Mouse (Mus musculus) gastrocnemius, postnatal 10 days (tissue): ENCODE results near the gene Ypel4. TPM values are rescaled to one million over a fixed set of nuclear protein-coding genes. Genes with fewer than 3 reads are reported as not detected.
A peak's percentile ranks its signal among the peaks of the same experiment; 100 is the strongest.
"Not testable (repeated sequence)": the region's sequence is repeated elsewhere in the genome, so short reads cannot be mapped to it uniquely, and the experiment has no call there.

Experiments
- DNase-seq: peaks from one replicate; pipeline ENCODE4 v3.0.0; 2021; ENCODE audit warnings: mixed read lengths
- total RNA-seq, 2 experiments: library from RNA; stranded (reverse); gene quantifications; 2 replicates each; pipeline ENCODE4 v1.2.3; 2021

Ypel4 gene
- total RNA-seq, 2 experiments from 2014 or later = 0.49 to 1.4 TPM

DNA sequence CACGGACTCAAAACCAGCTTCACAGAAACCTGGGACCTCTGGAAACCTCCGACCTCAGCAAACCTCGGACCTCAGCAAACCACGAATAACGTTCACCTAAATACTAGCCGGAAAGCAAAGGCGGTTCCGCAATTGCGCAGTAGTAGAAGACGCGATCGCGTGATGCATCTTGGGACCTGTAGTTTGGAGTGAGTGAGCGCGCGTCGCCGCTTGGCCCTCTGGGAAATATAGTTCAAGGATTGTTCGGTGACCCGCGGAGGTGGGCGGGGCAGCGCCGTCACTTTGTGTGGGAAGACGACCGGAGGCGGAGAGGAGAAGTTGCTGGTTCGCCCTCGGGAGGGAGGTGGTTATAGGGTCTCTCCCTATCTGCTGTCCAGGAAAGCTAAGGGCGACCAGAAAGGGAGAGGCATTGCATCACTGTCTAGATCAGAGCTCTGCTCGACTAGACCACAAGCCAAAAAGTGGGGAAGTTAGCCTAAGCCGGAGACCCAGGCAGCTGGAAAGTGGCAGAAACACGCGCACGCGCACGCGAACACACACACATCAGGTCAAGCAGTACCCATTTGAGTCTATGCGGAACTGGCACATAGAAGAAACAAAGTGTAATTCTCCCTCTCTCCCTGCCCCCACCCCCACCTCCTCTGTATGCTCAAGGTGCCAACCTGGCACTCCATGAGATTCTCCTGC is 6.5 kb upstream of the Ypel4 start, which contains the start of gene Clp1:
Gene Clp1, minus strand, starts transcription at position 179 of the 687 bp plus-strand sequence.
- DNase-seq = peak; percentile 91

DNA sequence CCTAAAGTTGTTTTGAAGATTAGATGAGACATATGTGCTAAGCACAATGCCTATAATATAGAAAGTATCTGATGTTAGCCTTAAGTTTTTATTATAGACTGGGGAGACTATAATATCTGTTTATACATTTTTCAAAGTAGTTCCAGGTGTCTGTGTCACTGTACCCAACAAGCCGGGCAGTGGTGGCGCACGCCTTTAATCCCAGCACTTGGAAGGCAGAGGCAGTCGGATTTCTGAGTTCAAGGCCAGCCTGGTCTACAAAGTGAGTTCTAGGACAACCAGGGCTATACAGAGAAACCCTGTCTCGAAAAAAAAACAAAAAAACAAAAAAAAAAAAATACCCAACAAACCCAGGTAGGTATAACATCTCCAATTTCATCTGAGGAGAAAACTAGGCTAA is 5.7 kb upstream of the Ypel4 start:
- DNase-seq = not testable (repeated sequence)

DNA sequence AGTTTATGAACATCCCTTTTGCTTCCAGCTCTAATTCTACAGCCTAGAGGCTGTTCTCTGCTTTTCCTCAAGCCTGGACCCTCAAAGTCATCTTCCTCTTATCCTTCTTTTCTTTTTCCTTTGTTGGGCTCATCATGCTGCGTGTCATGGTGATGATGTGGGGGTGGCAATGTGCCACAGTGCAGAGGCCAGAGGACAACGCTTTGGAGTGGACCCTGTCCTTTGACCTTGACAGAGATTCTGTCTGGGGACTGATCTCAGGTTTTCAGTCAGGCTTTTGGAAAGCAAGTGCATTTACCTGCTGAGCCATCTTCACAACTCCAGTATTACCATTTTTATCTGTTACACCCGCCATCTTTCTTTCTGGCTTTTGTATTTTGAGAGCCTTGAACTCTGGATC is 2.7 kb upstream of the Ypel4 start:
- DNase-seq = no peak

DNA sequence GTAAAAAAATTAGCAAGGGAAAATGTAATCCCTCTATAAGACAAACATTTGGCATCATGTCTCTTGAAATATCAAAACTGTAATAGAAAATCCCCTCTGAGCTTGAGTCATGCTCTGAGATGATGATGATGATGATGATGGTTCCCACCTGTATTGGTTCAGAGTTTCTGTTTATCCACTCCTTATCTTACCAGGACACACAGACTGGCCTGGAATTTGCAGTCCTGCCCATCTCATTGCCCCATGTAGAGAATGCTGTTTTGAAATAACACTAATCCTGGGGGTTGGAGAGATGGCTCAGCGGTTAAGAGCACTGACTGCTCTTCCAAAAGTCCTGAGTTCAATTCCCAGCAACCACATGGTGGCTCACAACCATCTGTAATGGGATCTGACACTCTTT is 1.5 kb upstream of the Ypel4 start:
- no peak for DNase-seq

DNA sequence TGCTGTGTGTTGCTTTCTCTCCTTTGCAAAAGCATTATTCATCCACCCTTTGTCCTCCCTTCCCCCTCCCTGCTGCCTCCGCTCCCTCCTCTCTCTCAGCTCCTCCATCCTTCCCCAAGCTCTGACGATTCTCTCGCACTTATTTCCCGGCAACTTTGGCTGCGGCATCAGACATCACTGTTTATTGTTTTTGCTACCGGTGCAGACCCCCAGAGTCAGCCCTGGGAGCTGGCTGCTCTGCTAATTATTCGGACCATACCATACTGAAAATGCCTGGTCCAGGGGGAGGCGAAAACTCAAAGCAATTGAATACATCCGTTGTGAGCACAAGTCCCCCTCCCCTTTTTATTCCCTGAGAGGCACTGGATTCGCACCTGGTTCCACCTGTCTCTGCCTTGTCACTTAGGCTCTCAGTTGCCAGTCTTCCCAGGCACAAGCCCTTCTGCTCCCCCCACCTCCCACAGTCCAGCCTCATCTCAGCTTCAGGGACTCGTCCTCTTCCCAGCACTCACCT is 550 bp downstream of the Ypel4 start:
- DNase-seq = no peak

DNA sequence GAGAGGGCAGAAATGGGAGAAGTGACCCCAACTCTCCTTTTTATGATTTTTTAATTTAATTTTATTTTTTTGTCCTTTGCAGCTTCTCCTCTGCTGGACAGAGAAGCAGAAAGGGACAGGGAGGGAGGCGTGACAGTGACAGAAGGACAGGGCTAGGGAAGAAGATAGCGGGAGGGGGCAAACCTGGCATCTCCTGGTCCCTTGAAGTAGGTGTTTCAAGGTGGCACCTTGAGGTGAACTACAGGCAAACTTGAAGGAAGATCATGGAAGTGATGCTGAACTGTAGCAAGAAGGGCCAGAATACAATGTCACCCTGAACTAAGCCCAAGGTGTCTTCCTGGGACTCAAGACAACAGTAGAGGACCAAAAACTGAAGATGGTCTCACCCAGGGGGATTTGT is 1.1 kb downstream of the Ypel4 start:
- no peak for DNase-seq

DNA sequence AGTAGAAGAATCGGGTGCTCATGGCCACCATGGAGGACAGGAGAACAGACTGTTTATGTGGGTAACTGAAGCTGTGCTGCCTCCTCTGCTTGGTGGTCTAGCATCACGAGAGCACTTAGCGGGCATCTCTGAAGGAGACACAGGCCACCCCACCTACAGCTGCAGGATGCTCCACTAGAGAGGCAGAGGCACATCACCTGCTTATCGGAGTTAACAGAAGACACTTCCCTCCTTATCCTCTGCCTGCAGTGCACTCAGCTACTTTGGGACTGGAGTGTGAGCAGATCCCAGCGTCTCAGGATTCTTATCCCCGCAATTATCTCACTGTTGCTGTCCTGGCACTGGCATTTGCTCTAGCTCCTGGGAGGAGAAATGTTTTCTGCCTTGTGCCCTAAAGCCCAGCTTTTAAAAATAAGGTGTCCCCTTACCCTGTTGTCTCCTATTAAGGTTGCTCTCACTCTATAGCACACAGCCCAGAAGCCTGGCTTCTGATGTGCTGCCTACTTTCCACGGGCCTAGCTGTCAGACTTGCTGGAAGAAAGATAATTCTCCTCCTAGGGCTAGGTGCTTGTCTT is 1.6 kb downstream of the Ypel4 start:
- no peak for DNase-seq

DNA sequence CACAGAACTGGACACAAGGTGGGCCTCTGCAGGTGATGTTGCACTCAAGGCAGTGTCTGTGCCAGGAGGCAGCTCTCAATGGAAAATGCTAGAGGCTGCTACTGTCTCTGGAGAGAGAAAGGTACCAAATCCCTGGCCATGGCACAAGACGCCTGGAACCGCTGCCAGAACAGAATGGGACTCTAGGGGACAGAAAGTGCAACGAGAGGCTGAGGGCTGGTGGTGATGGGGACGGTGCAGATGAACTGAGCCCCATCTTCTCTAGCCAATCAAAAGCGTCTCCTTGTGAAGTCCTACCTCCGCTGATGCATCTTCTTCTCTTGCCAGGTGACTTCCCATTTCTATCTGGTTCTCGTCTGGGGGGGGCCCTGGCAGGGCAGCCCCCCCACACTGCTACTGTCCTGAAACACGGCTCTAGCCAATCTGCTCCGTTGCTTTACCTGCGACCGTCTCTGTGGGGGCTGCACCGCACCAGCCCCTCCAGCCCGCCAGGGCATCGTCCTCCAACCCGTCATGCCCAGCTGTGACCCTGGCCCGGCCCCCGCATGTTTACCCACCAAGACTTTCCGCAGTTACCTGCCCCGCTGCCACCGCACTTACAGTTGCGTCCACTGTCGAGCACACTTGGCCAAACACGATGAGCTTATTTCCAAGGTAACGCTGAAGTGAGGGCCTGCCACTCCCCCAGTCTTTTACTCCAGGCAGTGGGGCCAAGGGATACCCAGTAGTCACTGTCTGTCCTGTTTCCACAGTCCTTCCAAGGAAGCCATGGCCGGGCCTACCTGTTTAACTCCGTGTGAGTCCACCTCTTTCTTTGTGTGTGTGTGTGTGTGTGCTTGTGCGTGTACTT is 2.7 kb downstream of the Ypel4 start:
- no peak for DNase-seq

DNA sequence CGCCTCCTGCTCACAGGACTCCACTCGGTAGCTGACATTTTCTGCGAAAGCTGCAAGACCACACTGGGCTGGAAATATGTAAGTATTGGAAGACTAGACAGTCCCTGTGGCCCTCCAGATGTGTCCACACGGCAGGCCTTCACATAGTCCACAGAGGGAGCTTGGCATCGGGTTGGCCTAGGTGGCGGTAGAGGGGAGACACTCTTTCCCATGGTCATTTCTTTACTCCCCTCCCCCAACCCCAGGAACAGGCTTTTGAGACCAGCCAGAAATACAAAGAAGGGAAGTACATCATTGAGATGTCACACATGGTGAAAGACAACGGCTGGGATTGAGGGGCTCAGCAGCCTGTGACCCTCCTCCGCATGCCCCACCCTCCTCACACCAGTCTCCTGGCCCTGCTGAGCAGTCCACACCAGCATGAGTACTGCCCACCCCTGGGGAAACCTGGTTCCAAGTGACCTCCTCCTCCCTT is 3.6 kb downstream of the Ypel4 start:
- DNase-seq = no peak

DNA sequence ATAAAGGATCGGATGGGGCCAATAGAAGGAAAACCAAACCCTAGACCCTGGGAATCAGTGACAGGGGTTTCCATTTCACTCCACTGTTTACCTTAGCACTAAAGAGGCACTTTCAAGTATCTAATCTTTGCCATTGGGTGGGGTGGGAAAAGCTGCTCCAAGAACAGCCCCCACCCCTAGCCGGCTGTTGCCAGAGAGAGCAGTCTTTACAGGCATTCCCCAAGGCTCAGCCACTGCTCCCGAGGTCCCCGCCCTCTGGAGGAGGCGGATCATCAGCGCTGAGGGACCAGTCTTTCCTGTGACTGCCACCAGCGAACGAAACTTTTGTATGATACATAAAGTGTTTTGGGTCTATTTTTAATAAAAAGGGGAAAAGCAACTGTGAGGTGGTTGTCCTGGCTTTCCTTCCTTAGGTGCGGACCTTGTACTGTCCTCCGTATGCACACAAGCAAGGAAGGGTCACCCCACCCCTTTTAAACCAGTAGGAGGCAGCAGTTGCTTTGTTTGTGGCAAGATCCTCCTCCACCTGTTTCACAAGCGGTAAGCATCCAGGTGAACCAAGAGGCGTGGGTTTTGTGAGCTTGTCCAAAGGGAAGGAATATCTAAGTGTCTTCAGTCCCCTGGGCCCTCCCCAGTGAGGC is 4.5 kb downstream of the Ypel4 start:
- DNase-seq = no peak

DNA sequence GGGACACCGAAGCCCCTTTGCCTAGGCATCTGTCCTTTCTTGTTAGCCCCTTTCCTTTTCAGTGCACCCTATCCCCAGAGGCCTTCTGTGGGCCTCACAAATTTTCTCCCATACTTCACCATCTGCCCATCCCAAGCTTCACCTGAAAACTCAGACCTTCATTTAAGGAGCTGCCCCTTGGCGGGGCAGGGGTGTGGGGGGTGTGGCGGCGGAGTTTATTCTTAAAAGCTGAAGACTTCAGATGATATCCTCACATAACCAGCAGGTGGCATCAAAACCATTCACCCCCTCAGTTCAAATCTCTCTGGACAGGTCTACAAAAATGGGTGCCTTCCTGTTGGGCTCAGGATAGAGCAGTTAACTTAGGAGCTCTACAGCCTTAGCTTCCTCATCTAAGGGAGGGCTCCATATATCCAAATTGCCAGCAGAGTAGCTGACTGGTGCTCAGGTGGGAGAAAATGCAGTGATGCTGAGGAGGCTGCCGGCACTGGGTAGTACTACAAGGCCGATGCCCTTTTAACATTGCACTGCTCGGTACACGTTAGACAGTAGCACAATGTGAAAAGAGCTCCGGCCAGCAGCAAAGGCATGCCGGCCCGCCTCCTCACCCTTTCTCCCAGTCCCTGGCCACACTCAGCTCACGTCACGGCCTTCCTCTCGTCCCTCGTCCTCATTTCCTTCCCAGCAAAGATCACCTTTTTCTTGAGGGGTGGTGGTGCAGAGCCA is 6.9 kb downstream of the Ypel4 start:
- DNase-seq = no peak

DNA sequence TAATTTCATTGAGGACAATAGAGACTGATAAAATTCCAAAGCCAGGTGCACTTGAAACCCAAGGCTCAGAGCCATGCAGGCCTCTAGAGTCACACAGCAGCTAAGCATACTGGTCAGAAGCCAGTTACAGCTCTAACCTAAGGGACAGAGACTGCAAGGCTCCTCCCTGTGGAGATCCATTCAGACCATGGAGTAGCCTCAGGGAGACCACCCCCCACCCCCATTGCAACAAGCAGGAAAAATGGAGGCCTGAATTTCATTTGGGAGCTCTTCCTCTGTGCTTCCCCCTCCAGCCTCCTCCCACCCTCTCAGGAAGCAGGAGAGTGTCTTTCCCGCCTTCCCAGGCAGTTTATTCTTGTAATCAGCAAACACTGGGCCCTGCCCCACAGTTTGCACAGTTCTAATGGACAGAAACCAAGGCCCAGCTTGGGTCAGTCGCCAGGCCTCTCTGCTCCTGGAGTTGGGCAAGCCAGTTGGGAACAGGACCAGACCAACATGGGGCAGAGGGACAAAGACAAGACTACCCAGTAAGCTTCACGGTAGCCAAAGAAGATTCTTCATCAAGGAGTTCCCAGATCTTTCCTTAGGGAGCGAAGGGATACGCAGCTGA is 8.1 kb downstream of the Ypel4 start:
- DNase-seq = no peak

DNA sequence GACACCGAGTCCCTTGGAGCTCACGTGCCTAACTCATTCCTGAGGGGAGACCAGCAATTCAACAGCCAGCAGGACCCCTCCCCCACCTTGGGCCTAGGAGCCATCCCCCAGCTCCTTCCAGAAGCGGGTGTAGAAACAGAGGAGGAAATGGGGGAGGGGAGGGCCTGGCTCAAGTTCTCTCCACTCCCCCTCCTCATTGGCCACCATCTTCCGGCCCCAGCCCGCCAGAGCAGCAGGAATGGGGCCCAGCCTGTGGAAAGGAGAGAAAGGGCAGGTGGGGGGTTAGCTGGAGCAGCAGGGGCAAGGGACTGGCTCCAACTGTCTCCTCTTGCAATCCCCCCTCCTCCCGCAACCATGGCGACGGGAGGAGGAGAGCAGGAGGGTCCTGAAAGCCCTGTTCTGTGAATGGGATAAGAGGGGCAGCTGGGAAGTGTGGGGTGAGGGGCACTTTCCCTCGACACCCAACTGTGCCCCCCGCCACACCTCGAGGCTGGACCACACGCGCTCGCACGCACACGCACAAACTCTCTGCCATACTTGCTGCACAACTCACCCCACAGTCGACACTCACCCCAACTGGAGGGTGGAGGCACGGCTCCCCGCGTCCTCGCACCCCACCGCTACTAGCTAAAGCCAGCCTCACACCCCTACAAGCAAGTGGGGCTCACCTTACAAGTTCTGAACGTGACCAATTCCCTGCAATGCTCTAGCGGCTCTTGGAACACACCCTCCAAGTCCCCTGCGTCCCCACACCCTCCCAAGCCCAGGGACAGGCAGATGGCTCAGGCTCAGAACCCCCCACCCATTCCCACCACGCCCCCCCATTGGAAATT is 8.8 kb downstream of the Ypel4 start:
- DNase-seq = no peak

DNA sequence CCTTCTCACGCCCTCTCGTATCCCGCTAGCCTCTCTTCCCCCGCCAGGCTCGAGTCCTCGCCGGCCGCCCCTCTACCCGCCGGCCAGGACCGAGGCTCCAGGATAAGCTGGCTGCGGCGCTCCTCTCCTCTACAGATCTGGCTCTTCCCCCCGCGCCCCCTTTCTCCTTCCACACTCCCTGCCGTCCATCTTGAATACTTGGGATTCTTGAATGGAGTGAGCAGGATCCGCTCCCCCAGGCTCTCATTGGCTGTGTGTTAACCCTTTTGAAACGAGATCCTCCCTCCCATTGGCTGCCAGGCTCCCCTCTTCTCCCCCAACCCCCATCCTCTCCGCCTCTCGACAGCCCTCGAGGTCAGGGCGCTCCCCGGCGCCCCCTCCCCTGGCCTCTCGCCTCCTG is 9.7 kb downstream of the Ypel4 start, which contains the start of gene Gm19426:
Gene Gm19426, minus strand, starts transcription at position 95 of the 400 bp plus-strand sequence.
- peak; percentile 70 for DNase-seq

DNA sequence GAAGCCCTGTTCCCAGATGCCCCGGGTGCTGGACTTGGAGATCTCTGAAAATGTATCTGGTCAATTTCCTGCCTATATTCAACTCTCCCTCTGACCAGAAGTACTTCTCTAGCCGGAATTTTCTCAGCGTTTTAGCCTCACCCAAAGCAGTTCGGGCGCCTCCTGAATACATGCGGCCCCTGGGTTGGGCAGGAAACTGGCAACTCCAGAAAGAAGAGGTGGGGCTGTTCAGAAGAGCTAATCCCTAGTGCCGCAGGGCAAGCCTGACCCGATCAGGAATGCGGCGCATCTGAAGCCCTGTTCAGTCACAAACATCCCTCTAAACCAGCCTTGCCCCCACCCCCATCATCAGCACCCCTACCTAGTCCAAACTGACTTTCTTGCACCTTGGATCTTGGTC is 10.3 kb downstream of the Ypel4 start:
- DNase-seq = no peak

DNA sequence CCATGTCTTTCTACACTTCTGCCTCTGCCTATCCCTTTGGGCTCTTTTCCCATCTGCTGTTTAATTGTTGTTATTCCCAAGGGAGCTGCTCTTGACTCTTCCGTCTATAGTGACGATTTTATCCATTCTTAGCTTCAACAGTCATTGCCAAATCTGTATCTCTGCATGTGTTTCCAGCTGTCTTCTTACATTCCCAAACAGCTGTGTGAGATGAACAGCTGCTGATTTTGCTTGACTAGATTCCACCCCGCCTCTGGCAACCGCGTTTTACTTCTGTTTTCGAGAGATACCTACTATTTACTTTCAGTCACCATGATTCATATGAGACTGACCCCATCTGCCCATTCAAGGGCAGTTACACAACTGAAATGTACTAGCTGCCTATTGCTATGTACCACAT is 16.3 kb downstream of the Ypel4 start:
- no peak for DNase-seq

DNA sequence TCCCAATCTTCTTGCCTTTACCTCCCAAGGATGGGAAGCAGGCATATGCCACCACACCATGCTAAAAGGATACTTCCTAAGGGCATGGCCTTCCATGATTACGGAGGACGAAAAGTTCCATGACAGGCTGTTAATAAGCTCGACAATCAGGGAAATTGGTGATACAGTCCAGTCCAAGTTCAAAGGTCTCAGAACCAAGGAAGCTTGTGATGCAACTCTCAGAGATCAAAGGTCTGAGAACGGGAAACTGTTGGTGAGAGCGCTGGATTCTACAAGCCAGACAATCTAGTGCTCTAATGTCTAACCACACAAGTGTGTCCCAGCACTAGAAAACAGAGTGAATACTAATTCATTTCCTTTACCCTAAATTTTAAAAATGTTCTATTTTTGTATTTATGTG is 22.4 kb downstream of the Ypel4 start:
- no peak for DNase-seq

DNA sequence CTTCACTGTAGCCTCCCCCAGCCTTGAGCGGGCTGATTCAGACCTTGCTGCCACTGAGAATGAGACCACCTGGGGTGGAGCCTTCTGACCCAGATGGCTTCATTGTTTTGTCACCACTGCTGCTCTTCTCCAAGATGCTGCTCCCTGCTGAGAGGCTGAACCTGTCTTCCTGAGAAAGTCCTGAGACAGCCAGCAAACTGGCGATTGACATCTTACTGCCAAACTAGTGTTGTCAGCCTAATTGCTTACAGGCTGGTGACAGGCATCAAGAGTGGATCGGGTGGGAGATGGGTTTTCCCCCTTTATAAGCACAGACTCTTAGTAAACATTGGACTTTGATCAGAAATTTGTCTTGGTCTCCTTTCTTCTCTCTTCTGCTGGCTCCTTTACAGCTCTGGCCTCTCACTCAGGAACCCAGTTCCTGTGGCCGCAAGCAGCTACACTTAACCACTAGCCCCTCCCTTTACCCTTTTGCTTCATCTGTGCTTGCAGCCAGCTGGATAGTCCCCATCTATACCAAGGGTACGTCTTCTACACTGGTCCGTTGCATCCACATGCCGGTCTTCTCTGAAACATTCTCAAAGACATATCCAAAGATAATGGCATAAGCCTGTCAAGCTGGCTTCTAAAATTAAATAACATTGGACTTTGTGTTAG is 23.3 kb downstream of the Ypel4 start:
- DNase-seq = no peak

DNA sequence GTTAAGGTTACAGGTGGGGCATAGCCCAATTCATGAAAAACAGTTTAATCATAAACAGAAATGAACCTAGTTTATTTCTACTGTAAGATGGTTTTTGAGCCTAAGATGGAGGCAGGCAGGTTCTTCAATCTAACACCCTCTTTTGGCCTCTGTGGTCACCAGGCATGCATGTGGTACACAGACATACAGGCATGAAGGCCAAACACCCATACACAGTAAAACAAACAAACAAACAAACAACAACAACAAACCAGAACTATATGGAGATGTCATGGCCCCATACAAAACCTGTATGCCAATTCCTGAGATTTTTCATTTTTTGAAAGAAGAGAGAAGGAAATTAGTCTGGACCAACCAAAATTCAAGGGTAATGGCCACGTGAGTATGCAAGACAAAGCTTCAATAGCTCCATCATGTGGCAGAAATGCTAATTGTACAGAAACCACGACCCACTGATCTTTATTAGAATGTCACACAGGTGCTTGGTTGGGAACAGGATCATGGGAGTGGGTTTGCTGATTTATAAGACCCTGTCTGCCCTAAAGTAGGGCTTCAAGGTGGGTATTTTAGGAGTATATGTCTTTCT is 24.8 kb downstream of the Ypel4 start:
- no peak for DNase-seq
